Mouse (Mus musculus): ENCODE measurements around the gene Cbx5.

The Cbx5 gene

DNA sequence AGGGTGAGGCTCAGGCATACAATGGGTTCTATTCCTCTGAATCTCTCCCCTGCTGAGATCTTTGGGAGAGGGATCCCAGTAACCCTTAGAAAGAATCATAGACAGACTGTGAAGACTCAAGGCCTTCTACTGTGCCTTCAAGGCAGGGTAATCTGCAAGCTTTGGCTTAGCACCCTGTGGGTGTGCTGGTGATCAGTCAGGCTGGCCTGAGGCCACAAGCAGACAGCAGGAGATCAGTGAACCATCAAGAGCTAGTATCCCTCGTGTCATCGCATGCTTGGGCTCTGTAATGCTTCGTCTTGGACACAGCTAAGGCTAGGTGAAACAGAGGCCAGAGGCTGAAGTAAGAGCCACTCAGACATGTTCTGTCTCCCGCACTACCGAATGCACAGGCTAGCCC, 66.4 kb downstream of the Cbx5 start:
- no peak for DNase-seq (ENCODE audit: low spot score)

DNA sequence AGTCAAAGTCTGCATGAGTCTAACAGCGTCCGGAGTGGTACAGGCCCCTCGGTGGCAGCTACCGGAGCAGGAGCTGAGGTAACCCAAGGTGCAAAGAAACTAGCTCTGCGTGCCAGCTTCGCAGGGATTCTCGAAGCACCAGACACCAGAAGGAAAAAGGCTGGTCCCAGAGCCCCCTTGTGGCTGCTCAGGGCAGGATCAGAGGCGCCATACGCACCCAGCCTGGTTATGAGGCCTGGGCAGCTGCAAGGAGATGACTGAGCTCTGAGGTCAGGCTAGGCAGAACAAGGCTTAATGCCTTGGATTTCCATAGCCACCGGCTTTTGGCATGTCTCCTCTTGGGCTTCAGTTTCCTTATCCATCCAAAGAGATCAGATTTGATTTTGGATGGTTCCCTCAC, 67.1 kb downstream of the Cbx5 start:
- DNase-seq (ENCODE audit: low spot score), result no peak

- no peak for DNase-seq (ENCODE audit: low spot score)
Measured at GRCm38 (mm10) chr15:103171276-103171675, 68.3 kb downstream of the Cbx5 start.

- DNase-seq (ENCODE audit: low spot score), result no peak
Measured at GRCm38 (mm10) chr15:103170316-103170679, 69.3 kb downstream of the Cbx5 start.

GRCm38 (mm10) chr15:103169612-103170315, 69.9 kb downstream of the Cbx5 start:
- no peak for DNase-seq (ENCODE audit: low spot score)

DNA sequence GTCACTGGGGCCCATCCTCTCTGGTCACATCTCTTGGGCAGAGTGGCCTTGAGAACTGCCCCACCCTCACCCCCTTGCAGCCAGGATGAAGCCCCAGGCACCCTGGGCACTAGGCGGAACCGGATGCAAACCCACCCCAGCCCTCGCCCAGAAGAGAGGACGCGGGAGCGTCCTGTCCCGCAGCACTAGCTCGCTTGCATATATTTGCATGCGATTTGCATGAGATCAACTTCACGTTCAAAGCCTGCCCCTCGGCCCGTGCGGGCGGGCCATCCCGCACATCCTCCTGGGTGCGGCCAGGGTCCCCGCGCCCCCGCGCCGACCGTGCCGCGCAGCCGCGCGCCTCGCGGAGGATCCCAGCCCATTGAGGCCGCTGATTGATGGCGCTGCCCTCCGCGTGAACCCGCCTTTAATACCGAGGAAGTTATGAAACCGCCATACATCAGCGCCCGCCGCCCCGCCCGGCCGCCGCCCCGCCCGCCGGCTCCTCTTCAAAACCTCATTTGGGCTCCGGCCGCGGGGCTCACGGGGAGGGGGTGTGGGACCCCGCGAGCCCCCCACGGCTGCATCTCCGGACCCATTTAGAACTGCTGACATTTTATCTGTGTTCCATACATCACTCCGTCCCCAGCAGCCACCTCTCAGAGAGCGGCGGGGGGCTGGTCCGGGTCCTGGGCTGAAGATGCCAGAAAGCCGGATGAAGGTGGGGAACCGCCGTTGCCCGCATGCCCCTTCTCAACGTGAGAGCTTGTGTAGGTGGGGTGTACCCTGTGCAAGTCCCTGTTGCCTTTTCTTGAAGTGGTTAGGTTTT, 70.6 kb downstream of the Cbx5 start:
- DNase-seq (ENCODE audit: low spot score), result no peak

DNA sequence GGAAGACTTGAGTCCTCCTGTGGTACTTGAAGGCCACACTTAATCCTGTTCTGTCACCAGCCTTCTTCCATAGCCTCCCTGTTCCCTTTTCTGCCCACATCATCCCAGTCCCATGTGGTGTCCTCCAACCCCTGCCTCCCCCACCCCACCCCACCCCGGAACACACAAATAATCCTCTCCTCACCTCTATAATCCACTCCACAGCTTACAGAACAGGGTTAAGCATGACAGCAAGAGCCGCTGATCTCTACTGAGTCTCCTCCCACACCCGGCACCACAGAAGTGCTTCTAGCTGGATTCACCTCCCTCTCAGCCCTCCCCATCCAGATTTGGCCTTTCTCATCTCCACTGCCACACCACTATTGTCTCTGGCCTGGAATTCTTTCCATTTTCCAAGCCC, 71.8 kb downstream of the Cbx5 start:
- no peak for DNase-seq (ENCODE audit: low spot score)

- DNase-seq (ENCODE audit: low spot score), result no peak
Measured at GRCm38 (mm10) chr15:103167042-103167615, 72.5 kb downstream of the Cbx5 start, which contains the start of gene Smug1. Gene Smug1, minus strand, starts transcription at chr15:103167092.

- DNase-seq (ENCODE audit: low spot score), result no peak
Measured at GRCm38 (mm10) chr15:103165924-103166323, 73.7 kb downstream of the Cbx5 start.

DNA sequence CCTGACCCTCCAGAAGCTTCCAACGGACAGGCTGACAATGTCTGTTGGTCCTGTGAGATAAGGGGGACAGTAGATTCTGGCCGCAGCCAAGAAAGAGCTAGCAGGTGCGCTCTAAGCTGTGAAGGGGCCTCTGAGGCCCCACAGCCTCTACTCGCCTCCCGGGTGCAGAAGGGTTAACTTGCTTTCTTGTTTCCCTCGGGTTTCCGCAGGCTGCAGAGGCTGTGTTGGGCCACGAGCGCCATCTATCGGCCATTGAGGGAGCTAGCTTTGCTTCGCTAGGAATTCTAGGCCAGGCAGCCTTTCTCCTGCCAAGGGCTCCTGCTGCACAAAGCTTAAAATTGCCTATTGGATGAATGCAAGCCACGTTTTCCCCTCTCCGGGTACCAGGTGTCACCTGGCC, 74.2 kb downstream of the Cbx5 start:
- peak; percentile 62 for DNase-seq (ENCODE audit: low spot score)

- DNase-seq (ENCODE audit: low spot score), result peak; percentile 69
Measured at GRCm38 (mm10) chr15:103163182-103163919, 76.3 kb downstream of the Cbx5 start.

DNA sequence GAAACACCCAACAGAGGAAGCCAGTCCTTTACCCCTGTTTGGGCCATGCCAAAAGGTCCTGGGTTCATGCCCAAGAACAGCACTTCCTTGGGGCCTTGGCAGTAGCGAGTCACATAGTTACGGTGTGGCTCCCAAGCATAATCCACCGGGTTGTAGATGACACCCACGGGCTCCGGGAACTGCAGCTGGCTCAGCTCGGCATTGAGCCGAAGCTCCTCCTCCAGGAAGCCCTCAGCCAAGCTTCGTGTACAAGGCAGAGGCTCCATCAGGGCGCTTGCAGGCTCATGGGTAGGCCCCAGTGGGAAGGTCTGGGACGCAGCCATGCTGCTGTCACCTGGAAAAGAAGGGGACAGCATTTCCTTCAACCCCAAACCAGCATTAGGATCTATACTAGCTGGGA, 82.0 kb downstream of the Cbx5 start:
- DNase-seq (ENCODE audit: low spot score), result no peak

DNA sequence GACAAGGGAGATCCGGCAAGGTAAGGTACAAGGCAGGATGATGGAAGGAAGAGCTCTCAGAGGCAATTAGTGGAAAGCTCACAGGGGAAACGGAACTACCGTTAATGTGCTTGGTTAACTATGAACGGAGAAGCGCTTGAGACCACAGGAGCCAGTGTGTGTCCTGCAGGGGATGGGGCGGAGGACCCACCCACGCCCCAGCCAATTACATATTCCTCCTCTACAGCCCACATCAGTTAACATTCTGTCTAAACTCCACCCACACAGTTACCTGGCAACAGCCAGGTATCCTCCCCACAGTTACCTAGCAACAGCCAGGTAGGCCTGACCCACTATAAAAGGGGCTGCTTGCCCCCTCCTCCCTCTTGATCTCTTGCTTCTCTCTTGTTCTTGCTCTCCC, 82.7 kb downstream of the Cbx5 start:
- no peak for DNase-seq (ENCODE audit: low spot score)

DNA sequence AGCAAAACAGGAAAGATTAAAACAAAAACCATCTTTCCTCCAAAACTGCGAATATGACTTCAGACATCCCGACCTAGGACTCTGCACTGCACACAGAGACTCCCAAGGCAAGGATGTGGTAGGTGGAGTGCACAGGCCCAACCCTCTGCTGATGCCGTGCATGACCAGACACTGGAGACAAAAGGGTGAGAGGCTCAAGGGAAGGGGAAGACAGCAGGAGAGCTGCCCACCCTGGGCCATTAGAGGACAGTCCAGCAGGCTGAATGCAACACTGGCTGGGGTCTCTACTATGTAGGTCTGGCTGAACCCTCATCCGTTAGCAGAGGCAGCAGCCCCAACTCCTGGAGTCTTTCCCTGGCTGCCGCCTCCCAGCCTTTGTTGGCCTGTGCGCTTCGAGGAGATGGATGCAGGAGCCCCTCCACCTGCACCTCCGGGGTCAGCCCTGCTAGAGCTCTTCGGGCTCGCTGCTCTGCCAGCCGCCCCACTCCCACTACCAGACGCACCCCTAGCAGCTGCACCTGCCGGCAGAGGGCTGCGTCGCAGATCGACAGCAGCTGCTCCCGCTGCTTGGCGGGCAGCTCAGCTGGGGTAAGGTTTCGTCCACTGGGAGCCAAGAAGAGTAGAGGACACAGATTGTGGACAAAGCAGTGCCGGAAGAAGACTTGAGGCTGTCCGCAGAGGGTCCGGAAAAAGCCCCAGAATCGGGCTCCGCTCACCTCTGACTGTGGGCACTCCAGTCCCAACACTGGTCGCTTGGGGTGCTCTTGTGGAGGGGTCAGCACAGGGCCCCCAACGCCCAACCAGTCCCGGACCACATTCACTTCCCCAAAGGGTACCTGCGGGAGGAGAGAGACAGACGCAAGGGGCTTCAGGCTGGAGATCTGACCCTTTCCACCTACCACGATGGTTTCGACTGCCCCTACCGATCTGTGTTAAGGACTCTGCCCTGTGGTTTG, 84.0 kb downstream of the Cbx5 start:
- no peak for DNase-seq (ENCODE audit: low spot score)

DNA sequence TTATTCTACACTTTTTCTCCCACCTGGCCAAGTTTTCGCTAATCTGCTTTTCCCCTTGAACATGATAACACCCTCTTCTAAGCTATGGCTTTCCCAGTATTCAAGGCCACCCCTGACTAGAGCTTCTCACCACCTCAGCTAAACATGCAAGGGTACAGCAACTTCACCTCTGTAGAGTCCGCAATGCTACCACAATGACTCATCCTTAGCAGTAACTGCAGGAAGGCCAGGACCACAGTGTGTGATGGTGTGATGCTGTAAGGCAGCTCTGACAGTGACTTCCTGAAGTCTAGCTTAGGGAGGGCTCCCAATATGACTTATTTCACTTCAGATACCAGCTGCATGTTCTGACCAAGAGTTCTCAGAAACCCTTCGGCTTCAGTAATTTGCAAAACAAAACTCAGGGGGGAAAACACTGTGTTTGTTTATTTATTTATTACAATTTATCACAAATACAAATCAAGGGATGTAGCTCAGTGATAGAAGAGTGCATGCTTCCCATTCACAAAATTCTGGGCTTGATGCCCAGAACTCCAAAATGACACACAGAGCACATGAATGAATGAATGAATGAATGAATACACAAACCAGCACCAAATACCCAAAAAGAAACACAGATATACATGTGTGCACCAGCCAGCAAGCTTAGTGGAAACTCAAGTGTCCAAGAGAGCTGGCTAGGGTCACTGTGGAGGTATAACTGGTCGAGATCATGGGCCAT, 86.6 kb downstream of the Cbx5 start:
- no peak for DNase-seq (ENCODE audit: low spot score)

DNA sequence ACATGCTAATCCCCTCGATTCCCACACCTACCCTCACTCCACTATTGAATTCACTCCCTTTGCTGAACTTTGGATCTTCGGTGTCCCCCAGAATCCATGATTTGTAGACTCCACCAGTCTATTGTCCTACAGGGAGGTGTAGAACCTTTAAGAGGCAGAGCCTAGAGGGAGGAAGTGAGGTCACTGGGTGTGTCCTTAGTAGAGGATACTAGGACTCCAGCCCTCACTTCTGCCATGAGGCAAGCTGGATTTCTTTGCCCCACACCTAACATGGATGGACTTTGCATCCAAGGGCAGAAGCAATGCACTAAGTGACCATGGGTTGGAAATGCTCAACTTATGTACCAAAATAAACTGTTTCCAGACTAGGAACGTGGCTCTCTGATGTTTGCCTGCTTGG, 87.2 kb downstream of the Cbx5 start:
- DNase-seq (ENCODE audit: low spot score), result no peak

DNA sequence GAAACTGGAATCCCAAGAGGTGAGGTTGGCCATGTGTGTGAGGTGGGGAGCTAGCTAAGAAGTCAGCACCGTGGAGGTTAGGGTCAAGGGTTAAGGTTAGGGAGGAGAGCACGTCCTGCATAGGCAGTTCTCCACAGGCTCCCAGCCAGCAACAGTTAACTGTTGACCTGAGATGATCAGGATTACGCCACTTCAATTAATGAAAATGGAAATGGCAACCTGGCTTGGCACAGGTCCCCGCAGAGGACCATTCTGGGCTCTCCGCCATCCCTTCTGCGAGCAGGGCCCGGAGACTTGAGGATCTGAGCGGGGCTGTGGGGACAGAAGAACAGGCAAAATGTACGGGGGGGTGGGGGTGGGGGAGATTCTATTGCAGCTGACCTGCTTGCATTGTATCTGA, 91.8 kb downstream of the Cbx5 start:
- DNase-seq (ENCODE audit: low spot score), result no peak

DNA sequence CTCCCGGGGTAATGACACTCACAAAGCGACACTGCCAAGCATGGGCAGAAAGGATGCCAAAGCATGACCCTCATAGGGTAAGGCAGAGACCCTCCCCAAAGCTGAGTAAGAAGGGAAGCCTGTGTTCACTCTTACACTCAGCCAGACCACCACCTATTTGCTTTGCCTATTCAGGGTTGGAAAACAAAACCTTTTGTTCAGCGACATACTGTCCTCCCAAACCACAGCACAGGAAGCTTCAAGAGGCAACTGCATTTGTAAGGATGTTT, 92.3 kb downstream of the Cbx5 start:
- no peak for DNase-seq (ENCODE audit: low spot score)

DNA sequence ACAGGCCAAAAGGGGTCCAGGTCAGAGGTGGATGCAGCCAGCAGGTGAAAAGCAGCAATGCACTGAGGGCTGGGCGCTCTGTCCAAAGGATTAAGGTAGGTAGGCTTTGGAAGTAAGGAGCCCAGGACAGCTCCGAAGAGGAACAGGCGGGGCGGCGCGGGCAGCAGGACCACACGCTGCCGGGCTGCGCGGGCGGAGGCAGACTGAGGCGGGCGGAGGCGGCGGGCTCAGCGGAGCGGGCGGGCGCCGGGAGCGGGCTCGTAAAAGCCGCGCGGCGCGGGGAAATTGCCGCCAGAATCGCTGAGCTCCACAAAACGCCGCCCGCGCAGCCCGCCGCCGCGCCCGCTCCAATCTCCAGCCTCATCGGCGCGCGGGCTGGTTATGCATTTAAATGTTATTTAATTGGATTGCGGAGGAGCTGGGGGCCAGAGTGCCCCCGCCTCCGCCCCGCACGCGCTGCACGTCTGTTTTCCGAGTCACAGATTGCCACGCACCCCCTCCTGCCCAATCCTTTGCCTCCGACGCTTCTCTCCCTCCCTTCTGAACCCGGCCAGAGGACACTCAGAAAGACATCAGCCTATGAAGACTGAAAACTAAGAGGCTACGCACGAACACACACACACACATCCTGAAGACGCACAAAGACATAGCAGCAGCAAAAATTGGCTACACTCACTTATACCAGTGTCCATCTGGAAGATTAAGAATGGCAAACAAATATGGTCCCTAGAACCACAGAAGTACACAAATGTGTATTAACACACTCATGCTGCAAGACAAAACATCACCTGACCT, 92.8 kb downstream of the Cbx5 start:
- no peak for DNase-seq (ENCODE audit: low spot score)

DNA sequence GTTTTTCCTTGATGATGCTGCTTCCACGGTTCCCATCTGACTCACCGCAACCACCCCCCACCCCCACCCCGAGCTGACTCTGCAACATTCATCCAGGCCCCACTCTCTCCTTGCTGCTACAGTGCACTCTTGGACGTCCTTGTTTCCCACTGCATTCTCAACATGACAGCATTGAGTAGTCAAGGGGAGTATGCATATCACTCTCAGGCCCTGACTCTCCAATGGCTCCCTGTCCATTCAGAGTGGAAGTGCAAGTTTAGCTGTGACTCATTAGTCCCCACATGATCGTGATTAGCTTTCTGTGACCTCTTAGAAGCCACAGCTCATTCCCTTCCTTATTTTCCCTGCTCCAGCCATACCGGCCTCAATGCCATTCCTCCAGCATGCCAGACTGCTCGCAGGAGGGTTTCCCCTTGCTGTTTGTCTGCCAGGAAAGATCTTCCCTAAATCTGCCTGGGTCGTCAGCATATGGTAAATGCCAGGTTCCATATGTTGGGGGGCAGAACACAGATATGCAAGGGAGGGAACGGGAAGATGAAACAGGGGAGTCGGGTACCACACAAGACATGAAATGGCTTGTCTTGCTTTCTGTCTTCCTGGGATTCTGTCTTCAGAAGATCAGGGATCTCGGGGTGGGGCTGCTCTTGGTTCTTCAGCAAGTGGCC, 93.8 kb downstream of the Cbx5 start:
- DNase-seq (ENCODE audit: low spot score), result no peak

All from spleen, adult 12 weeks (tissue).